Mouse (Mus musculus): ENCODE results near the gene Eif4e3. TPM values are rescaled to one million over a fixed set of nuclear protein-coding genes. Genes with fewer than 3 reads are reported as not detected.

The Eif4e3 gene
- polyA plus RNA-seq, 1 experiment from 2014 or later: 17.2 TPM

GRCm38 (mm10) chr6:99619964-99620363, 46.6 kb downstream of the Eif4e3 start:
- WGBS: 50% methylated on average over 8 of the region's 8 CpGs
- ATAC-seq (ENCODE audit: insufficient number of reproducible peaks, insufficient read depth, low FRiP score, low TSS enrichment): no peak
- Histone ChIP-seq H3K36me3 (no peaks in the 10 kb centered on the region), H3K27me3 (no peaks in the 10 kb centered on the region), H3K9me3 (no peaks in the 10 kb centered on the region), H3K4me3 (no peak overlapping the region), H3K9ac (no peak overlapping the region), H3K4me2 (replicated peaks) (no peak overlapping the region), H3K27ac (0 out of 2 replicates have a peak overlapping the region, but pooled peaks have one; percentile 17), H3K4me1 (peaks cover 33% of the 10 kb centered on the region)

DNA sequence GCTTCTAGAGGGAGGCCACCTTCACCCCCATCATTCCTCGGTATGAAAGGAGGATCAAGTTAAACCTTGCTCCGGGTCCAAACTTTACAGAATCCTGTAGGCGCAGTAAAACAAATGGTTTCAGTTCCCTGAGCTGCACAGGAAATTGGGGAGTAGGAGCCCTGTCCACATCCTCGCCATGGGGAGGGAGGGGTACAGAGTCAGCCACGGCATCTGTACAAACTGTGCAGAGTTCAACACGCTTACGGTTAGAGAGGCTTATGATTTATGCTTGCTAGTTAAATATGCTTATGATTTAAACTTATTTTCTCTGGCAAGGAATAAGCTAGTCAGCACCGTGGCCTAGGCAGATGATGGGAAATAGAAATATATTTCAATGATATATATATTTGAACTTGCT, 47.1 kb downstream of the Eif4e3 start:
- Histone ChIP-seq H3K36me3 (no peaks in the 10 kb centered on the region), H3K27me3 (no peaks in the 10 kb centered on the region), H3K9ac (no peak overlapping the region), H3K4me3 (no peak overlapping the region), H3K9me3 (no peaks in the 10 kb centered on the region), H3K27ac (0 out of 2 replicates have a peak overlapping the region, but pooled peaks have one; percentile 13), H3K4me2 (replicated peaks) (no peak overlapping the region), H3K4me1 (peaks cover 36% of the 10 kb centered on the region)
- ATAC-seq (ENCODE audit: insufficient number of reproducible peaks, insufficient read depth, low FRiP score, low TSS enrichment): no peak
- 29% methylated on average over 8 of the region's 8 CpGs for WGBS

- Histone ChIP-seq H3K4me3 (no peak overlapping the region), H3K9me3 (no peaks in the 10 kb centered on the region), H3K27me3 (no peaks in the 10 kb centered on the region), H3K36me3 (no peaks in the 10 kb centered on the region), H3K27ac (peak overlapping the region; percentile 30; the same call in 1 of the 2 replicates), H3K4me2 (replicated peaks) (no peak overlapping the region), H3K4me1 (peaks cover 40% of the 10 kb centered on the region), H3K9ac (no peak overlapping the region)
- ATAC-seq (ENCODE audit: insufficient number of reproducible peaks, insufficient read depth, low FRiP score, low TSS enrichment): no peak
- WGBS: 52% methylated on average over 7 of the region's 7 CpGs
Observed at GRCm38 (mm10) chr6:99617867-99618266, 48.7 kb downstream of the Eif4e3 start.

- H3K4me1 ChIP-seq: peaks cover 44% of the 10 kb centered on the region
- H3K4me3 ChIP-seq: no peak overlapping the region
Observed at GRCm38 (mm10) chr6:99617415-99617814, 49.2 kb downstream of the Eif4e3 start.

GRCm38 (mm10) chr6:99615272-99615751, 51.3 kb downstream of the Eif4e3 start:
- Histone ChIP-seq H3K9me3 (no peaks in the 10 kb centered on the region), H3K36me3 (no peaks in the 10 kb centered on the region), H3K4me3 (no peak overlapping the region), H3K4me2 (replicated peaks) (no peak overlapping the region), H3K27ac (no peak overlapping the region), H3K27me3 (no peaks in the 10 kb centered on the region), H3K4me1 (peaks cover 53% of the 10 kb centered on the region), H3K9ac (no peak overlapping the region; the same call in 1 of the 2 replicates)
- no peak for ATAC-seq (ENCODE audit: insufficient number of reproducible peaks, insufficient read depth, low FRiP score, low TSS enrichment)
- whole genome bisulfite sequencing: 14% methylated on average over 10 of the region's 10 CpGs

More at GRCm38 (mm10) chr6:99617415-99617814, 49.2 kb downstream of the Eif4e3 start:
- WGBS: 72% methylated on average over 1 of the region's 1 CpGs
- no peak for ATAC-seq (ENCODE audit: insufficient number of reproducible peaks, insufficient read depth, low FRiP score, low TSS enrichment)
- no peak overlapping the region for H3K4me2 ChIP-seq (replicated peaks)
- no peaks in the 10 kb centered on the region for H3K27me3 ChIP-seq
- no peak overlapping the region for H3K9ac ChIP-seq
- H3K9me3 ChIP-seq: no peaks in the 10 kb centered on the region
- H3K27ac ChIP-seq: no peak overlapping the region
- H3K36me3 ChIP-seq: no peaks in the 10 kb centered on the region

GRCm38 (mm10) chr6:99614566-99615271, 51.9 kb downstream of the Eif4e3 start:
- Histone ChIP-seq H3K27ac (no peak overlapping the region), H3K4me1 (peaks cover 53% of the 10 kb centered on the region), H3K4me2 (replicated peaks) (no peak overlapping the region), H3K9me3 (no peaks in the 10 kb centered on the region), H3K36me3 (no peaks in the 10 kb centered on the region), H3K4me3 (no peak overlapping the region), H3K9ac (no peak overlapping the region; the same call in 1 of the 2 replicates), H3K27me3 (no peaks in the 10 kb centered on the region)
- WGBS: 56% methylated on average over 17 of the region's 17 CpGs
- ATAC-seq (ENCODE audit: insufficient number of reproducible peaks, insufficient read depth, low FRiP score, low TSS enrichment): no peak

- no peak overlapping the region for H3K9ac ChIP-seq
- ATAC-seq (ENCODE audit: insufficient number of reproducible peaks, insufficient read depth, low FRiP score, low TSS enrichment): no peak
- H3K36me3 ChIP-seq: no peaks in the 10 kb centered on the region
- H3K27me3 ChIP-seq: no peaks in the 10 kb centered on the region
- no peak overlapping the region for H3K4me2 ChIP-seq (replicated peaks)
- no peaks in the 10 kb centered on the region for H3K9me3 ChIP-seq
- peaks cover 43% of the 10 kb centered on the region for H3K4me1 ChIP-seq
- H3K27ac ChIP-seq: no peak overlapping the region
- no peak overlapping the region for H3K4me3 ChIP-seq
- WGBS: 62% methylated on average over 6 of the region's 6 CpGs
Observed at GRCm38 (mm10) chr6:99611866-99612265, 54.7 kb downstream of the Eif4e3 start.

GRCm38 (mm10) chr6:99610454-99611427, 55.8 kb downstream of the Eif4e3 start:
- 24% methylated on average over 14 of the region's 14 CpGs for WGBS
- 0 out of 2 replicates have a peak overlapping the region, but pooled peaks have one; percentile 50 for H3K27ac ChIP-seq
- no peak for ATAC-seq (ENCODE audit: insufficient number of reproducible peaks, insufficient read depth, low FRiP score, low TSS enrichment)

GRCm38 (mm10) chr6:99606079-99606478, 60.5 kb downstream of the Eif4e3 start:
- H3K27ac ChIP-seq: no peak overlapping the region
- WGBS: 73% methylated on average over 7 of the region's 7 CpGs
- ATAC-seq (ENCODE audit: insufficient number of reproducible peaks, insufficient read depth, low FRiP score, low TSS enrichment): no peak
- no peaks in the 10 kb centered on the region for H3K36me3 ChIP-seq
- no peak overlapping the region for H3K9ac ChIP-seq
- no peak overlapping the region for H3K4me2 ChIP-seq (replicated peaks)
- H3K9me3 ChIP-seq: no peaks in the 10 kb centered on the region
- H3K27me3 ChIP-seq: no peaks in the 10 kb centered on the region
- peaks cover 16% of the 10 kb centered on the region for H3K4me1 ChIP-seq
- H3K4me3 ChIP-seq: no peak overlapping the region

More at GRCm38 (mm10) chr6:99610454-99611427, 55.8 kb downstream of the Eif4e3 start:
- Histone ChIP-seq H3K9me3 (no peaks in the 10 kb centered on the region), H3K4me3 (no peak overlapping the region), H3K4me2 (replicated peaks) (peak overlapping the region; percentile 38), H3K9ac (no peak overlapping the region), H3K27me3 (no peaks in the 10 kb centered on the region), H3K36me3 (no peaks in the 10 kb centered on the region), H3K4me1 (peaks cover 41% of the 10 kb centered on the region)

- ATAC-seq (ENCODE audit: insufficient number of reproducible peaks, insufficient read depth, low FRiP score, low TSS enrichment): no peak
- peaks cover 9% of the 10 kb centered on the region; the same call in 1 of the 2 replicates for H3K4me1 ChIP-seq
- H3K4me2 ChIP-seq (replicated peaks): no peak overlapping the region
- no peaks in the 10 kb centered on the region for H3K9me3 ChIP-seq
- no peak overlapping the region for H3K9ac ChIP-seq
- no peaks in the 10 kb centered on the region for H3K27me3 ChIP-seq
- 80% methylated on average over 2 of the region's 2 CpGs for WGBS
- no peaks in the 10 kb centered on the region for H3K36me3 ChIP-seq
- H3K4me3 ChIP-seq: no peak overlapping the region
- H3K27ac ChIP-seq: no peak overlapping the region
Observed at GRCm38 (mm10) chr6:99604758-99605157, 61.8 kb downstream of the Eif4e3 start.

GRCm38 (mm10) chr6:99602434-99602833, 64.1 kb downstream of the Eif4e3 start:
- WGBS: 82% methylated on average over 7 of the region's 7 CpGs
- no peak overlapping the region for H3K27ac ChIP-seq
- ATAC-seq (ENCODE audit: insufficient number of reproducible peaks, insufficient read depth, low FRiP score, low TSS enrichment): no peak

More at GRCm38 (mm10) chr6:99602434-99602833, 64.1 kb downstream of the Eif4e3 start:
- Histone ChIP-seq H3K4me1 (peaks cover 10% of the 10 kb centered on the region), H3K27me3 (no peaks in the 10 kb centered on the region), H3K4me3 (no peak overlapping the region), H3K9ac (no peak overlapping the region), H3K9me3 (no peaks in the 10 kb centered on the region), H3K4me2 (replicated peaks) (no peak overlapping the region), H3K36me3 (no peaks in the 10 kb centered on the region)

All from embryonic facial prominence, embryonic 12.5 days (tissue).